Mouse (Mus musculus) hindbrain, embryonic 12.5 days (tissue): ENCODE results near the gene 1810043G02Rik. TPM values are rescaled to one million over a fixed set of nuclear protein-coding genes. Genes with fewer than 3 reads are reported as not detected.
"Not testable (repeated sequence)": the region's sequence is repeated elsewhere in the genome, so short reads cannot be mapped to it uniquely, and the experiment has no call there.

Experiments used
- ATAC-seq: fragments of 200-750 bp; cut with Nextera tagmentation; 2 replicates; pipeline ENCODE4 v1.8.0; 2017; ENCODE audit warnings: moderate TSS enrichment; ENCODE audit not compliant: low FRiP score
- H3K27ac ChIP-seq: fragments of 300-500 bp; sonication (generic); 2 replicates; pipeline ENCODE4 v1.5.1; 2016; ENCODE audit warnings: mild to moderate bottlenecking
- H3K27me3 ChIP-seq: fragments of 300-500 bp; sonication (generic); 2 replicates; pipeline ENCODE4 v1.6.1; 2016; ENCODE audit warnings: mild to moderate bottlenecking
- H3K36me3 ChIP-seq: fragments of 300-500 bp; sonication (generic); 2 replicates; pipeline ENCODE4 v1.6.1; 2016; ENCODE audit warnings: mild to moderate bottlenecking
- H3K4me1 ChIP-seq: fragments of 300-500 bp; sonication (generic); 2 replicates; pipeline ENCODE4 v1.6.1; 2016
- H3K4me2 ChIP-seq: fragments of 300-500 bp; sonication (generic); replicated peaks from 2 replicates; pipeline ENCODE4 v1.6.1; 2016; ENCODE audit warnings: mild to moderate bottlenecking
- H3K4me3 ChIP-seq: fragments of 300-500 bp; sonication (generic); 2 replicates; pipeline ENCODE4 v1.5.1; 2016; ENCODE audit warnings: mild to moderate bottlenecking
- H3K9ac ChIP-seq: fragments of 300-500 bp; sonication (generic); 2 replicates; pipeline ENCODE4 v1.6.1; 2016; ENCODE audit warnings: mild to moderate bottlenecking, moderate library complexity
- H3K9me3 ChIP-seq: fragments of 300-500 bp; sonication (generic); replicated peaks from 2 replicates; pipeline ENCODE4 v1.6.1; 2016; ENCODE audit warnings: mild to moderate bottlenecking
- WGBS: fragments of 180-500 bp; shearing (Covaris S2); methylation state at CpG from one replicate; pipeline ENCODE4 v1.1.7; 2016; 5-methylcytosine and 5-hydroxymethylcytosine counted together
- polyA plus RNA-seq: library from polyadenylated mRNA; unstranded; fragments of >200 nt; fragmentation: Nextera tagmentation; extraction: Ambion mirVana; gene quantifications from 2 replicates; pipeline ENCODE4 v1.2.1, GENCODE M21; 2016

The 1810043G02Rik gene
- polyA plus RNA-seq: 33.8 and 34.8 TPM in 2 replicates

DNA sequence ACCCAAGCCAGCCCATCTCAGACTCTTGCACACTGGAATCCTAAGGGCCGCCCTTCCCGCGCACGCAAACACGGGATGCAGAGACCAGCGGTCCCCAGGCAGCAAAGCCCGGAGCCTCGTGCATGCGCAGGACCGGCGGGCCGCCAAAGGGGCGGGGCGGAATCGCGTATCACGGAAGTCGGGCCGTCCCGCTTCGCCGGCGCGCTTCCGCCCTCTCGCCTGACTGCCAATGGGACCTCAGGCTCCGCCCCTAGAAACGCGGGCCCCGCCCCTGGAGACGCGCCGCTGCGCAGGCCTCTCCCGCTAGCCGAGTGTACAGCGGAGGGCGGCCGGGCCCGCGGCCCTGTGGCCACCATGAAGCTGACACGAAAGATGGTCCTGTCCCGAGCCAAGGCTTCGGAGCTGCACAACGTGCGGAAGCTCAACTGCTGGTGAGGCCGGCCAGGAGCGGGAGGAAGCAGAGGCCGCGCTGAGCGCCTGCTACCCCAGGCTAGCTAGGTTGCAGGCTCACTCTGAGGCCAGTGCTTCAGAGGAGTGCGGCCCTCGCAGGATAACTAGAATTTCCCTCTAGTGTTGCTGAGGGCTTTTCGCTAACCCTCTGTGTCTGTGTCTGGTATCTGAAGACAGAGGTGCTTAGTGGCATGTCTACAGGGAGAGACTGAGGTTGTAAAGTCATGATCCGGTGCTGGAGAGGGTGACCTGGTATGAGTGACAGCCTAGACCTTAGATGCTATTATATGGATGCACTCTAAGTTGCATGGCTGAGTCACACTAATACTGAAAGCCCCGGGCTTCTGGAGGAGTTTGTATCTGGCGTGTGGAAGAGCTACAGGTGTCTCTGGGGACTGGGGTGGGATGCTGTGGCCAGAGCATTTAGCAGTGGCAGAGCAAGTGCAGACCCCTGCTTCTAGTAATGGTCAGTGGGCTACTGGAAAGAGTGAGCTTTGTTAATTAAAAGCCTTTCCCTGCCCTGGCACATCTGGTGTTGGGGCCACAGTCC lies at the start of gene 1810043G02Rik:
Gene 1810043G02Rik (plus strand): TSS at position 174 of the 1,000 bp plus-strand sequence.
- Histone ChIP-seq H3K4me2 (peak within 1 kb of the TSS; percentile 82), H3K36me3 (peaks cover 20% of the 10 kb centered on the region), H3K9ac (peak within 1 kb of the TSS; percentile 84), H3K4me3 (peak within 1 kb of the TSS; percentile 78), H3K4me1 (peaks cover 11% of the 10 kb centered on the region), H3K9me3 (no peaks in the 10 kb centered on the region), H3K27me3 (no peaks in the 10 kb centered on the region), H3K27ac (peak within 1 kb of the TSS; percentile 75)
- 1% methylated on average over 57 of the region's 57 CpGs for WGBS
- ATAC-seq: peak; percentile 98

DNA sequence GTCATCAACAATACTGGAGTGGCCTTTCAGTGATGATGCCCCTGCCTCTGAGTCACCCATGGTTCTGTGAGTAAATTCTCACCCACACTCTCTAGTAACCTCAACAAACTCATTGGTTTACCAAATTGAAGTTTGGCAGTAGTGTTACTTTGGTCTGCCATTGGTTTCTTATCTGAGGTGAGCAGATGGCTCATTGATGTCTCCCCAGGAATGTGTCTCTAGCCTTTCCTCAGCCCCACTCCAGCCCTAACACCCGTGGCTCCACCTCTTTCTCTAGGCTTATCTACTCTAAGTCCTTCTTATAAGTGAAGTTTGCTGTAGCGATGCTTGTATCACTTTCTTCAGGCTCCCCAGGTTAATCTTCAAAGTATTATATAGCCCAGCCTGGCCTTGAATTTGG lies 38.6 kb upstream of the 1810043G02Rik start:
- no peaks in the 10 kb centered on the region for H3K4me1 ChIP-seq
- H3K36me3 ChIP-seq: no peaks in the 10 kb centered on the region
- no peak for ATAC-seq
- 72% methylated on average over 2 of the region's 2 CpGs for WGBS
- no peak overlapping the region for H3K9ac ChIP-seq
- no peaks in the 10 kb centered on the region for H3K9me3 ChIP-seq
- no peak overlapping the region for H3K27ac ChIP-seq
- H3K4me2 ChIP-seq: no peak overlapping the region
- H3K4me3 ChIP-seq: no peak overlapping the region
- H3K27me3 ChIP-seq: no peaks in the 10 kb centered on the region

DNA sequence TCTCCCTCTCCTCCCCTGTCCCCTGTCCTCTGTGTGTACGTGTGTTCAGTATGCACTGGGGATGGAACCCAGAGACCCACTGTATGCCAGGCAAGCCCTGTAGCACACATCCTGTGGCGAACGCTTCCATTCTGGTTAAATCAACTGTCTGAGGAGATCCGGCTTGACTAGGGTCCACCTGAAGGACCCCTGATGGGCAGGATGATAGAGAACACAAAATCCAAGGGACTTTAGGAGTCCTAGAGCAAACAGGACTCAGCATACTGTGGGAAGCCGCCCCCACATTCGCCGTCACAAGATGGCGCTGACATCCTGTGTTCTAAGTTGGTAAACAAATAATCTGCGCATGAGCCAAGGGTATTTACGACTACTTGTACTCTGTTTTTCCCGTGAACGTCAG lies 27.9 kb upstream of the 1810043G02Rik start:
- not testable (repeated sequence) for H3K9ac ChIP-seq, H3K4me3 ChIP-seq, H3K4me1 ChIP-seq, H3K9me3 ChIP-seq, H3K4me2 ChIP-seq, H3K36me3 ChIP-seq, H3K27ac ChIP-seq, ATAC-seq, H3K27me3 ChIP-seq
- WGBS: 91% methylated on average over 10 of the region's 12 CpGs

DNA sequence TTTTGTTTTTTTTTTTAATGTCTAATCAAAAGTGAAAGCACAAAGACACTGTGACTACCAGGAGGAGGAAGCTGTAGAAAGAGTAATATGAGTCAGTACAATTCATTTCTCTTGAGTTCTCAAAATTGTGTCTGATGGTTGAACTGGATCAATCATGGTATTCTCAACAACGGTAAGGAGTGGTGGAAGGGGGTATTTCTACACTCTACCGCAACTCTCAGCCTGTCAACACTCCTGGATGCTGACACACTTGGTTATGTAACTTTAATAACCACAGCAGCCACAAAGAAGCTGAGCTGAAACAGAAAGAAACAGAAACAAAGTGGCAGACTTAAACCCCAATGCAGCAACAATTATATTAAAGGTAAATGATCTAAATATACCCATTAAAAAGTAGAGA lies 15.6 kb upstream of the 1810043G02Rik start:
- no peak for ATAC-seq
- WGBS: 84% methylated on average over 2 of the region's 2 CpGs

DNA sequence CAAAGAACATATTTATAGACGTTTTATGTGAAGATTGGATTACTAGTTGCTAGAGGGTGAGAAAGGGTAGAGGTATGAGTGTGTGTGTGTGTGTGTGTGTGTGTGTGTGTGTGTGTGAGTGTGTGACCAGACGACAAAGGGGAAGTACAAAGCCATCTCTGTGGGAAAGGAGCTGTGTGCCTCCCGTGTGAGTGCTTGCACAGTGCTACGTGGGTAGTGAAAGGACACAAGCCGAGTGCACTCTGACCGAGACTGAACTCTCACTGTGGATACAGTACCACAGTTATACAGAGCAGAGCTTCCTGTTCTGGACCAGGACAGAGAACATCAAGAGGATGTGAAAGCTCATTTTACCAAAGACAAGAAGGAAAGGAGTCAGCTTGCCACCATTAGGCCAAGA lies 14.4 kb upstream of the 1810043G02Rik start:
- no peaks in the 10 kb centered on the region for H3K9me3 ChIP-seq
- no peak overlapping the region for H3K4me3 ChIP-seq
- H3K27me3 ChIP-seq: peaks cover 13% of the 10 kb centered on the region
- H3K36me3 ChIP-seq: no peaks in the 10 kb centered on the region
- H3K4me2 ChIP-seq: no peak overlapping the region
- ATAC-seq: no peak
- 77% methylated on average over 6 of the region's 6 CpGs for WGBS
- peaks cover under 1% of the 10 kb centered on the region; the same call in 1 of the 2 replicates for H3K4me1 ChIP-seq
- H3K9ac ChIP-seq: no peak overlapping the region
- H3K27ac ChIP-seq: no peak overlapping the region

More for the DNA sequence above, 15.6 kb upstream of the 1810043G02Rik start:
- Histone ChIP-seq H3K4me3 (no peak overlapping the region), H3K36me3 (no peaks in the 10 kb centered on the region), H3K4me1 (no peaks in the 10 kb centered on the region), H3K9ac (no peak overlapping the region), H3K27me3 (peaks cover 2% of the 10 kb centered on the region; the same call in 1 of the 2 replicates), H3K27ac (no peak overlapping the region), H3K4me2 (no peak overlapping the region), H3K9me3 (no peaks in the 10 kb centered on the region)

DNA sequence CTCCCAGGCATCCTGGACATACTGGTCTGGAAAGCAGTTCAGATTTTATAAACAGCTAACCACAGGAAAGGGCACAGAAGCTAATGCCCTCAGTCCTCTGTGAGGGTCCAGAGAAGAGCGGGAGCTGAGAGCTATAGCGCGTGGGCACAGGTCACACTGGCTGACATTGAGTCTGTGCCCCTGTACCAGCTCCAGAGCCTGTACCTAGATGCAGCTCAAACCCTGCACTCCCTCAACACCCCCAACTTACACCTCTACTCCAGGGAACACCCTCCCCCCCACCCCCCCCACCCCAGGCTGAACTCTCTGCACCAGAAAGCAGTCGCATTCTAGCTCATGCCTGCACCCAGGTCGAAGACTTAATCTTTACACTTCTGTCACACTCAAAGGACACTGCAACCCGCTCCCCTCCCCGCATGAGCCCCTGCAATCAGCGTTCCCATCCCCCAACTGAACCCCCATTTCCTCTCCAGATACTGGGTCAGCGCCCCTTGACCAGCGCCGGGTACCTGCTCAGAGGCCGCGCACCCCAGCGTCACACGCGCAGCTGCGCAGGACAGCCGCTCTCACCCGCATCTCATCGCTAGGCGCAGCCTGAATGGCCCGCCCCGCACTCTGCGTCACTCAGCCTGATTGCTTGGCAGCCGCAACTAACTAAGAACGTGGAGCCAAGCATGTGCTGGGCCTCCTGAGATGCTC lies 8.9 kb upstream of the 1810043G02Rik start:
- peak overlapping the region; percentile 77 for H3K4me2 ChIP-seq
- H3K4me3 ChIP-seq: peak overlapping the region; percentile 36
- no peaks in the 10 kb centered on the region for H3K9me3 ChIP-seq
- 6% methylated on average over 26 of the region's 26 CpGs for WGBS
- peaks cover 30% of the 10 kb centered on the region for H3K27me3 ChIP-seq
- no peaks in the 10 kb centered on the region for H3K36me3 ChIP-seq
- ATAC-seq: peak; percentile 79
- H3K27ac ChIP-seq: no peak overlapping the region
- peaks cover 10% of the 10 kb centered on the region; the same call in 1 of the 2 replicates for H3K4me1 ChIP-seq
- H3K9ac ChIP-seq: peak overlapping the region; percentile 62

DNA sequence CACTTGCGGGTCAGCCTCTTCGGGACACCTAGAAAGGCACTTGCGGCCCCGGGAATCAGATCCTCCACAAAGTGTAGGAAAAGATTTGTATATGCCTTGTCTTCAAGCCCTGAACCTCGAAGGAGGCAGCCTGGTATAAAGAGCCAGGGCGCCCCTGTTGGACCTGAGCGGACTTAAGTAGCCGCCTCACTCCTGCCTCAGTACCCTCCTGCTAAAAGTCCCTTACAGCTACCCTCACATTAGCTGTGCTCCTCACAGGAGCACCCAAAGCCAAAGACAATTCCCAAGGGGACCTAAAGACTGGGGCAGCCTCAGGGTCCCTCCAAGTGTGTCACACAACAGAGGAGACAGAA lies 8.4 kb upstream of the 1810043G02Rik start:
- H3K9me3 ChIP-seq: no peaks in the 10 kb centered on the region
- H3K4me3 ChIP-seq: peak overlapping the region; percentile 36
- peaks cover 30% of the 10 kb centered on the region for H3K27me3 ChIP-seq
- peak overlapping the region; percentile 62 for H3K9ac ChIP-seq
- ATAC-seq: 0 out of 2 replicates have a peak, but pooled peaks have one; percentile 30
- H3K4me1 ChIP-seq: peaks cover 10% of the 10 kb centered on the region; the same call in 1 of the 2 replicates
- WGBS: 20% methylated on average over 8 of the region's 8 CpGs
- no peak overlapping the region for H3K27ac ChIP-seq
- peak overlapping the region; percentile 77 for H3K4me2 ChIP-seq
- no peaks in the 10 kb centered on the region for H3K36me3 ChIP-seq

DNA sequence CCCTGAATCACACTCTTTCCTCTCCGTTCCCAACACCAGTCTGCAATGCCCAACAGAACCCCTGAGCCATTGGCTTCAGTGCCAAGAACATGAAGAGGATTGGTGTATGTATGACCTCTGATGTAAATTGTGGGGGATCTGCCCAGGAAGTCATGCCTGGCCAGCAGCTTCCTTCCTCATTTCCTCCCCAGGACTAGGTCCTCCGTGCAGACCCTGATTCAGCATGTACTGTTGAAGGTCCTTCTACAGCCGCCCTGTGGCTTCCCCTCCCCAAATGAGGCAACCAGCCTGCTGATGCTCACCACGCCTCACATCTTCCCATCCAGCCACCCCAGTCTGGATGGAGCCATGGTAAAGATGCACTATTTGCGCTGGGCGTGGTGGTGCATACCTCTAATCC lies 7.8 kb upstream of the 1810043G02Rik start, which contains the start of gene Trpm2:
Gene Trpm2 (minus strand): TSS at position 83 of the 400 bp plus-strand sequence.
- Histone ChIP-seq H3K27ac (no peak within 1 kb of the TSS), H3K9ac (peak within 1 kb of the TSS; percentile 62)

DNA sequence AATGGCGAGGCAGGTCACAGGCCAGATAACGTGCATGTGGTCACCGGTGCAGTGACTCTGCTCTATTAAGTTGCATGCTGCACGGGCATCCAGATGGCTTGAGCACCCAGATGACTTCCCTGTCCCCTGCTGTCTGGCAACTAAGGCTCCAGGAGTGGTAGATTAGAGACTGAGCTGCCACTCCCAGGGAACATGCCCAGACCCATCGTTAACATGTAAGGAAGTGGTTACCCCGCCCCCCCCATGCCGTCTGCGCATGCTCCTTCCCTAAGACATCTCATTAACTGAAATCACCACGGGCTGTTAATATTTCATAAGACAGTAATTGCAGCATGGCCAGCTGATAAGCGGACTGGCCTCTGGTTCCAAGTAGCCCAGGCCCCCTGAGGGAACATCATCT lies 7.1 kb upstream of the 1810043G02Rik start:
- H3K27ac ChIP-seq: no peak overlapping the region
- H3K4me1 ChIP-seq: peaks cover 10% of the 10 kb centered on the region; the same call in 1 of the 2 replicates
- no peak overlapping the region for H3K4me3 ChIP-seq
- WGBS: 84% methylated on average over 10 of the region's 10 CpGs
- H3K9ac ChIP-seq: no peak overlapping the region
- H3K36me3 ChIP-seq: no peaks in the 10 kb centered on the region
- H3K4me2 ChIP-seq: no peak overlapping the region
- peaks cover 30% of the 10 kb centered on the region for H3K27me3 ChIP-seq
- no peaks in the 10 kb centered on the region for H3K9me3 ChIP-seq
- ATAC-seq: no peak

More for the DNA sequence above, 7.8 kb upstream of the 1810043G02Rik start, which contains the start of gene Trpm2:
- peaks cover 10% of the 10 kb centered on the region; the same call in 1 of the 2 replicates for H3K4me1 ChIP-seq
- H3K4me2 ChIP-seq: peak within 1 kb of the TSS; percentile 77
- H3K36me3 ChIP-seq: no peaks in the 10 kb centered on the region
- peak within 1 kb of the TSS; percentile 36 for H3K4me3 ChIP-seq
- H3K27me3 ChIP-seq: peaks cover 30% of the 10 kb centered on the region
- ATAC-seq: no peak
- H3K9me3 ChIP-seq: no peaks in the 10 kb centered on the region
- WGBS: 80% methylated on average over 6 of the region's 6 CpGs

DNA sequence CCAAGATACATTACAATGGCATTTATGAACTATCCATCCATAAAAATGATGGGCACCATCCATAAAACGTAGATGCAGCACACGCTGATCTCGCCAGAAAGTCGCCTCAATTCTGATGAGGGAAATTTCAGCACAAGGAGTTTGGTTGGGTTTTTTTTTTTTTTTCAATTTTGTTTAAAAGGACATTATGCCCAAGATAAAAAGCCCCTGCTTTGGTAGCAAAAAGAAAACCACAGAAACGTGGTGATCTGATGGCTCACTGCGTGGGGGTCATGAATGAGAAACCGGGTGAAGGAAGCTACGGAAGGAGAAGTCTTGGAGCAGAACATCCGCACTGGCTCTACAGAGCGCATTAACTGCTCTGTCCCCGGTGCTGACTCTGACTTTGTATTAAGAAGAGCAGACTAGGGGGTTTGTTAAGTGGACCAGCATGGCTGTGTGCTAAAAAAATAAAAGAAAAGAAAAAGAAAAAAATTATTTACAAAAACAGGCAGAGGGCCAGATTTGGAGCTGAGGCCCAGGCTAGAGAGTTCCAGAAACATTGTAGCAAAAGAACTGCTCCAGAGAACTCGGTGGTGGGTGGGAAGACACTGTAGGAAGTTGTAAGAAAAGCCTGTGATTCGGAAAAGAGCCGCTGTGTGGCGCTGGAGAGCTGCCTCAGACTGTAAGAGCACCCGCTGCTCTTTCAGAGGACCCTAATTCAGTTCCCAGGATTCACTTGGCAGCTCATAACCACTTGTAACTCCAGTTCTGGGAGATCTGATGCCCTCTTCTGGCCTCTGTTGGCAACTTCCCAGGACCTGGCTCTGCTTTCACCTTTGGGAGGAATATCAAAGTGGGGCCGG lies 6.4 kb upstream of the 1810043G02Rik start:
- peaks cover 10% of the 10 kb centered on the region; the same call in 1 of the 2 replicates for H3K4me1 ChIP-seq
- no peak overlapping the region for H3K4me2 ChIP-seq
- H3K9me3 ChIP-seq: no peaks in the 10 kb centered on the region
- H3K27me3 ChIP-seq: peaks cover 30% of the 10 kb centered on the region
- ATAC-seq: no peak
- 56% methylated on average over 17 of the region's 17 CpGs for WGBS
- H3K9ac ChIP-seq: no peak overlapping the region
- H3K36me3 ChIP-seq: no peaks in the 10 kb centered on the region
- no peak overlapping the region for H3K27ac ChIP-seq
- H3K4me3 ChIP-seq: no peak overlapping the region

DNA sequence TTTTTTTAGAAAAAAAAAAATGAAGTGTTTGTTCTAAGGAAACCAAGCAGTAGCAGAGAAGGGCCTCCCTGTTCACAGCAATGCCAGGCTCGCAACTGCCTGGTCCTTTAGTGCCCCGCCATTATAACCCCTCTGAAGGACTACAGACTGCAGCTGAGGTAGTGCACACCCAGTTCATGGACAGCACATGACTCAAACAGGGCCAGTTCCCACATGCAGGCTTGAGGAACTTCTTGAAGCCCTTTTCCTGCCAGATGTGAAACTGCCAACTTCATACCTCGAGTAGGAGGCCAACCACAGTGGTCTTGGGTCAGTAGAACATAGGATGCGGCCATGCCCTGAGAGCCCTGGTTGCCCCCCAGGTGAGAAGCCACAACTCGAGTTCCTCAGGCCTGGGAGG lies 4.0 kb upstream of the 1810043G02Rik start:
- WGBS: 72% methylated on average over 5 of the region's 5 CpGs

More for the DNA sequence above, 4.0 kb upstream of the 1810043G02Rik start:
- Histone ChIP-seq H3K9me3 (no peaks in the 10 kb centered on the region), H3K4me1 (peaks cover 12% of the 10 kb centered on the region), H3K4me3 (no peak overlapping the region), H3K27me3 (peaks cover 13% of the 10 kb centered on the region), H3K36me3 (no peaks in the 10 kb centered on the region), H3K4me2 (no peak overlapping the region), H3K27ac (no peak overlapping the region), H3K9ac (no peak overlapping the region)
- ATAC-seq: no peak
